Mouse (Mus musculus): ENCODE measurements around the gene Rtp1. TPM values are rescaled to one million over a fixed set of nuclear protein-coding genes. Genes with fewer than 3 reads are reported as not detected.

Rtp1 gene
- total RNA-seq (2021), result under 1 TPM; 0.14 to 0.70 TPM
- long read RNA-seq, experiment 1, partial matches to known transcripts, result 0 of 2 reads
- long read RNA-seq, experiment 1, other reads (novel, unspliced or antisense), result 0 of 2 reads
- long read RNA-seq, experiment 2, partial matches to known transcripts, result 0 of 2 reads
- long read RNA-seq, experiment 2, other reads (novel, unspliced or antisense), result 1 of 2 reads

DNA sequence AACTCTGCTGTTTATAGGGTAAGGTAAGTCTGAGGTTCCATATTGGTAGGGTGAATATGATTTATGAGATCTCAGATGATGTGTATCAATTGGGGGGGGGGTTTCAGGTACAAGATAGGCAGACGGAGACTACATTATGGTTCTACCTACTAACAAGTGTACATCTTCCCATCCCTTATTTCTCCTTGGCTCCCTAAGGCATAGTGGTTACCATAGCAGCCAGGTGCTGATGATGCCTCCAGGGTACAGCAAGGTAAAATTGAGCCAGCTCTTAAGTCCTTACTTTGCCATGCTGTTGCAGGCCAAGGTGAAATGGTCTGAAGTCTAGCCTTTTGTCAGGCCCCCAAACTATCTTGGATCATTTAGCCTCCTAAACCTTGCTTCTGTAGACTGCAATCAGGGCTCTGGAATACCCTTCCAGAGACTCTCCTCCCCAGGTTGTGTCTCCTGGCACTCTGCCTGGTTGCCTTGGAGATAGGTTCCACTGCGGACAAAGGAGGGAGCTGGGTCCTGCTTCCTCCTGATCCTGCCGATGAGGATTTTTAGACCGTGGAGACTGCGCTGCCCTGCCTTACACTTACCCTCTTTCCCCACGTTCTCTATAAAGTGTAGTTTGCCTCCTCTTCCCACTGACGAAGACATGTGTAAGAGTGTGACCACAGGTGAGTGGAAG lies at the start of gene Rtp1:
TSS of gene Rtp1 (plus strand) at position 487 of the 673 bp plus-strand sequence.
- no peak for TF ChIP-seq CTCF (IDR thresholded peaks at IDR 0.05)
- intact Hi-C loops (cut with DNase I), result no loop called here
- Histone ChIP-seq H3K27ac (no peak within 1 kb of the TSS), H3K4me3 (no peak within 1 kb of the TSS)
- no peak for DNase-seq (ENCODE audit: extremely low spot score in 1 of 2, low spot score in 2 of 2)

DNA sequence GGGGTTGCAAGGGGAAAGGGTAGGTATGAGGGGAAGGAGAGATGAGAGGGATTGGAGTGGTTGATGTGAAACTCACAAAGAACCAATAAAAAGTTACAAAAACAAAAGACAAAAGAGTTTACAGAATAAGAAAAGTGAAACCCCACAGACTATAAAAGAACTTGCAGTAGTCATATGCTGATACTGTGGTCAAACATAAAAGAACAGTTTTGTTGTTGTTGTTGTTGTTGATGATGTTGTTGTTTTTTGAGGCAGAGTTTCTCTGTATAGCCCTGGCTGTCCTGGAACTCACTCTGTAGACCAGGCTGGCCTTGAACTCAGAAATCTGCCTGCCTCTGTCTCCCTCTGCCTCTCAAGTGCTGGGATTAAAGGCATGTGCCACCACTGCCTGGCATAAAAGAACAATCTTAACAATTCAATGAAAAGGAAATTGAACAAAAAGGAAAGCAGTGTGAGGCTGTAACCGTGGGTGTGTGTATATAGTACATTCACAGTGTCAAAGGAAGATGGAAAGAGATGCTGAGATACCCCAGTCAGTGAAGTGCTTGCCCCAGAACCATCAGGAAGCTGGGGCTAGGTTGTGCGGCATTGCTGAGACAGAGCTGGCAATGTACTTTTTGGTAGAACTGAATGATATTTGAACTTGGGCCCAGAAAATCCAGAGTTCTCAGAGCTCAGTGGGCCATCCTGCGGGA lies 49.2 kb upstream of the Rtp1 start:
- Histone ChIP-seq H3K27ac (no peak overlapping the region), H3K4me3 (no peak overlapping the region)
- intact Hi-C loops (cut with DNase I), result no loop called here
- DNase-seq (ENCODE audit: extremely low spot score in 1 of 2, low spot score in 2 of 2), result no peak
- TF ChIP-seq CTCF (IDR thresholded peaks at IDR 0.05), result no peak

DNA sequence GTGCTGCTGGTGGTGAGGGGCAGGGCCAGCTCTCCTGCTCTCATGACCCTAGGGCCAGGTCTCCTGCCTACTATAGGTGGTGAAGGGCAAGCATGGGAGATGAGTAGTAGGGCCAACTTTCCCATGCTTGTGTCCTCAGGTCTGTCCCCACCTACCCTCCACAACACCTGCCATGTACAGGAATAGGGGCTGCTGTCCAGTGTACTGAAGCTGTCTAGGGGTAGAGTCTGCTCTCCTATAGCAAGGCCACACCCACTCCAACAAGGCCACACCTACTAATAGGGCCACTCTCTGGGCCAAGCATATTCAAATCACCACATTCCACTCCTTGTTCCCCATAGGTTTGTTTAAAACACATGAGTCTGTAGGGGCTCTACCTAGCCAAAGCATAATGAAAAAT lies 44.6 kb upstream of the Rtp1 start:
- H3K27ac ChIP-seq, result no peak overlapping the region
- DNase-seq (ENCODE audit: extremely low spot score in 1 of 2, low spot score in 2 of 2), result no peak
- intact Hi-C loops (cut with DNase I), result no loop called here
- H3K4me3 ChIP-seq, result no peak overlapping the region
- TF ChIP-seq CTCF (IDR thresholded peaks at IDR 0.05), result no peak

DNA sequence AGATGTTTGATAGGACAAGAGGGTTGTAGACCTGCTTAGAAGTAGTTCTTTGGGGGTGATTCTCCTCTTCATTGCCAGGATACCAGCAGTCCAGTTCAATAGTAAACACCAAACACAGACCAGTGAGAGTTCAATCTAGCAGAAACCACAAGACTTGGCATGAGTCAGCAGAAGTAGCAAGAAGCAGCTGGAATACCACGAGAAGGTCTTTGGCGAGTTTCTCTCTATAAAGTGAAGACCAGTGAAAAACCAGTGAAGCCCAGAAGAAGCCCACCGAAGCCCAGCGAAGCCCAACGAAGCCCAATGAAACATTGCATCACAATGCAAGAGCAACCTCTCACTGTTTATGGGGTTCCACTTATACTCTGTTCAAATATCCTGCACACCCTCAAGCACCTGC lies 31.0 kb upstream of the Rtp1 start:
- Histone ChIP-seq H3K27ac (no peak overlapping the region), H3K4me3 (no peak overlapping the region)
- no peak for DNase-seq (ENCODE audit: extremely low spot score in 1 of 2, low spot score in 2 of 2)
- no peak for TF ChIP-seq CTCF (IDR thresholded peaks at IDR 0.05)
- intact Hi-C loops (cut with DNase I), result no loop called here

DNA sequence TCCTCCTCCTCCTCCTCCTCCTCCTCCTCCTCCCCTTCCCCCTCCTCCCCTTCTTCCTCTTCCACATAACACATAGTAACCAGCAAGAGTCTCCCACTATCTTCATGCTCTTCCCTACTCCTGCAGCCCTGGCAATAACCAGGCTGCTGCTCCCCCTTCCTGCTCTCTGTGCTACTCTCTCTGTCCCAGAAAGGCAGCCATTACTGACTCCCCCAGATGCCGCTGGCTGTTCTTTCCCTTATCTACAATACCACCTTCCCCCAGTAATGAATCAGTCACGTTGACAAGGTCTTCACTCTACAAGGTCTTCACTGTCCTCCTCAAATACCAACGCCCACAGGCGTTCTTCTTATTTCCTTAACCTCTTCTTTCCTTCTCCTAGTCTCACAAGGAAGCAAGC lies 27.5 kb upstream of the Rtp1 start:
- Histone ChIP-seq H3K27ac (no peak overlapping the region), H3K4me3 (no peak overlapping the region)
- intact Hi-C loops (cut with DNase I), result loop anchor here (5.0 kb wide), 1 partner anchor 314 kb away; no protein-coding TSS in a partner anchor
- no peak for TF ChIP-seq CTCF (IDR thresholded peaks at IDR 0.05)
- DNase-seq (ENCODE audit: extremely low spot score in 1 of 2, low spot score in 2 of 2), result no peak

DNA sequence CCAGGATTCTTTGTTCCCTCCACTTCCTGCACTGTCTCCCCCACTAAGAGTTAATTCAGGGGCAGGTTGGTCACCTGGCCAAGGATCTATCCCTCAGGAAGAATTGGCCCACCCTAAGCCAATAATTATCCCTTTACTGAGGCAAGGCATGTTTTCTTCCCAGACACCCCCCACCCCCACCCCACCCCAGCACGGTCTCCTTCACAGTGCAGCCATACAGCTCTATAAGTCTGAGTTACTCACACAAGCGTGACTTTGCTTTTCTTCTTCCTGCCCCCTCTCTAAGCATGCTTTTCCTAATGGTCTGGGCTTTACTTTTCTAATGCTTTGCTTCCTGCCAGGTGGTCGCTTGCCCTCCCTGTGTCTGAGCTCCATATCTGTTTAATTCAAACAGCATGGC lies 27.0 kb upstream of the Rtp1 start:
- intact Hi-C loops (cut with DNase I), result loop anchor here (2.0 to 5.0 kb wide), 2 partner anchors 177 to 315 kb away; partner anchors contain the start of gene St6gal1
- no peak for DNase-seq (ENCODE audit: extremely low spot score in 1 of 2, low spot score in 2 of 2)
- no peak for TF ChIP-seq CTCF (IDR thresholded peaks at IDR 0.05)
- Histone ChIP-seq H3K4me3 (no peak overlapping the region), H3K27ac (no peak overlapping the region)

DNA sequence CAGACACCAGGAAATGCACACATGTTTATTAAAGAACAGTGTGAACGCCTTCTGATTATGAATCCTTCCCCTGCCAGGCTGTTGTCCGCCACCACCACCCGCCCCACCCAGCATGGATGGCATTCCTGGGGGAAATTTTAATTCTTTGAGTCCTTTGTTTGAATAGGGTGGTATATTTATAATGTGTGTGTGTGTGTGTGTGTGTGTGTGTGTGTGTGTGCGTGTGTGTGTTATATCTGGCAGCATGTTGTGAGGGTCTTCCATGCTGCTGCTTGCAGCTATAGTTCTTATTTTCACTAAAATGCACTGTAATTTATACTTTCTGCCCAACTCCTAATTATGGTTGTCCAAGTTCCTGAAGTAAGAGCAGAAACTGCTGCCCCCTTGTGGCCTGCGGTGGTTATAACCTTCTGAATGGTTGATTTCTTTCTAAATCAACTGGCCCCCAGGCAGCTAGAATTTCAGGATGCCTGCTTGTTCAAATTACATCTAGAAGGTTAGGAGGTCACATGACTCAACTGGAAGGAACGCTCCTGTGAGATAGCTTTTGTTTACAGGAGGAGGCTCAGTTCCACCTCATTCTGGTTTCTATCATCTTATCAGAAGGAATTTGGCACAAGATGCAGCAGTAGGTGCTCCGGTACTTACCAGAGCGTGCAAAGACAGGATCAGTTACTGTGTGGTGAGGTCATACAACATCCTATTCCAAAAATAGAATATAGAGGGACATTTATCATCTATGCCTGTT lies 25.8 kb upstream of the Rtp1 start:
- H3K4me3 ChIP-seq, result no peak overlapping the region
- intact Hi-C loops (cut with DNase I), result loop anchor here (1.0 to 5.0 kb wide), 3 partner anchors 178 to 316 kb away; partner anchors contain the start of gene St6gal1
- no peak overlapping the region for H3K27ac ChIP-seq
- peak; percentile 88 for TF ChIP-seq CTCF (IDR thresholded peaks at IDR 0.05)
- DNase-seq (ENCODE audit: extremely low spot score in 1 of 2, low spot score in 2 of 2), result peak; percentile 68 to 76

DNA sequence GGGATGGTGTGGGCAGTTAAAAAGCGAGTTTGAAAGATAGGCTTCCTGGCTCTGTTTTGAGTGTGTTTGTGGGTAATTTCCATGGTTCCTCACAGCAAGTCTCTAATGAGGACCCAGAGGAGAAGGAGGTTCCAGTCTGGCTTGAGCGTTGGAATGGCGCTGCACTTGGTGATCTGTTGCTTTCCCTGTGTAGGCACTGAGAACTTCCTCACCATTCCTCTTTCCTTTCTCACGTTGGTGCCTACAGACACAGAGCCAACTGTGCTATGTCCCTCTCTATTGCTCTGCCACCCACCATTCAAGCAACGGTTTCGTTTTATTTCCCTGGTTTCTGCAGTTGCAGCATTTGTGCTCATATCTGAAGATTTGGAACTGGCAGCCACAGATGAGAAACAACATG lies 16.0 kb upstream of the Rtp1 start:
- no peak for TF ChIP-seq CTCF (IDR thresholded peaks at IDR 0.05)
- no peak overlapping the region for H3K4me3 ChIP-seq
- DNase-seq (ENCODE audit: extremely low spot score in 1 of 2, low spot score in 2 of 2), result no peak
- intact Hi-C loops (cut with DNase I), result no loop called here
- no peak overlapping the region for H3K27ac ChIP-seq

DNA sequence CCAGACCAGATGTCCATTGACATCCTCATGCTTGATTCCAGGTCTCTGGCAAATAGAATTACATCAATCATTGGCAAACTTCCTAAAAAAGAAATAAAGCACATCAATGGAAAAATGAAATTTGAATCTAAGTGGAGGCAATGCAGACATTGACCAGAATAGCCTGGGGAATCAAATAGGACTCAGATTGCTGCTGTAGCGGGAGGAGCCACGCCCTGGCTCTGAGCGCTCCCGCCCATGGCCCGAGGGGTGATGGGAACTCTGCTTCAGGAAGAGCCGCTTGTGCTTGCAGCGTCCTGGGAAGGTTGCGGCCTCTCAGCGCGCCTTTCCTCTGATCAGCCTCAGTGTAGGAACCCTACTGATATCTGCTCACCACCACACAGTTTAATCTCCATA lies 12.7 kb upstream of the Rtp1 start:
- DNase-seq (ENCODE audit: extremely low spot score in 1 of 2, low spot score in 2 of 2), result no peak
- no peak for TF ChIP-seq CTCF (IDR thresholded peaks at IDR 0.05)
- intact Hi-C loops (cut with DNase I), result no loop called here
- H3K4me3 ChIP-seq, result no peak overlapping the region
- H3K27ac ChIP-seq, result no peak overlapping the region

DNA sequence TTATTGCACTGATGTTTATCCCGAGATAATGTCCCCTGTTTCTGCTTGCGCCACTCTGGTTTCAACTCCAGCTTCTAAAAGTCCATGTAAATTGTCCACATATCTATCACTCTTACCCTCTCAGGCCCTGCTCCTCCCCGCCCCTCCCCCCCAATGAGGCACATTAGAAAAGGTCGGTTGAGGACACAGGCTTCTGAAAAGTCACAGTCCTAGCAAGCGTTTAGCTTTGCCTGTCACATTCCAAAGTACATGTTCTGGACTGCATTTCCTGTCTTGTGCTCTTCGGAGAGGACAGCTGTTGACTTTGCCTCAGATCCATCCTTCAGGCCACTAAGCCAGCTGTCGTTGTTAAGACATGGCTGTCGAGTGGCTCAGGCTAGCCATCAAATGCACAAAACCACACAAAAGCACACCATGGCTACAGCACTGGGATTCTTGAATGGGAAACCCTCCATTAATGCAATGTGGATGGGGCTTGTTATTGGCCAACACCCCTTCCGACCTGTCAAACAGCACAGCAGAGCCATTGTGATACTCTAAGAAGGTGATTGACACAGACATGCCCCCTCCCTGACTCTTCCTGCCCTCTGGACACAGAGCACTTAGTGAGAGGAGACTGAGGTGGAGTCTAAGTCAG lies 12.2 kb upstream of the Rtp1 start:
- TF ChIP-seq CTCF (IDR thresholded peaks at IDR 0.05), result no peak
- Histone ChIP-seq H3K4me3 (no peak overlapping the region), H3K27ac (no peak overlapping the region)
- no peak for DNase-seq (ENCODE audit: extremely low spot score in 1 of 2, low spot score in 2 of 2)
- intact Hi-C loops (cut with DNase I), result no loop called here

DNA sequence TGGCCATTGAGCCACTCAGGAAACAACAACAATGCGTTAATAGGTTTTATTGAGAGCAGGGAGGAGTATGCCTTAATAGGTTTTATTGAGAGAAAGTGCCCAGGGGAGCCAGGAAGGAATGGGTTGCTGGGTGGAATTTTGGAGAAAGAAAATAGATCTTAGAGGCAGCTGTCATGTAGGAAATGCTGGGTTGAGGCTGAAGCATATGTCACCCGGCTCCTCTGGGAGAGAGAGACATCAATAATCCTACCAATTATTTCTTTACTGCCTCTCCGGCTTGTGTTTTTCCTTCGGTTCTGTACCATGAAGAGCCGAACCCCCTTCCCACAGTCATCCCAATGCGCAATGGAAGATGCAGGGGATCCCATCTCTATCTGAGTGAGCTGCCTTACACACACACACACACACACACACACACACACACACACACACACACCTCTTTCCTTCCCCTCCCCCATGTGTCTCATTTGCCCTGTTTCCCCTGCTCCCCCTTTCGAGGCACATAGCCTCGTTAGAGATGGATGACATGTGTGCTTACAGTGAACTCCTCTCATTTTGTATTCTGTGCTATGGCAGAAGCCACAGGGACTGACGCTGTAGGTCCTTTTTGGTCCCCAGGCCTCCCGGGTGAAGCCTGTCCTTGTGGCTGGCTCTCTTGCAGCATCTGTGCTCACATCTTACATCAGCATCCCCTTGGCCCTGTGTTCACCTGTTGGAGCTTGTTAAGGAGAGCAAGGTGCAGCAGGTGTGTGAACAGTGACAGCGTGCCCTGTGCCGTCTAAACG lies 11.3 kb upstream of the Rtp1 start:
- Histone ChIP-seq H3K4me3 (no peak overlapping the region), H3K27ac (no peak overlapping the region)
- intact Hi-C loops (cut with DNase I), result no loop called here
- no peak for TF ChIP-seq CTCF (IDR thresholded peaks at IDR 0.05)
- no peak for DNase-seq (ENCODE audit: extremely low spot score in 1 of 2, low spot score in 2 of 2)

Data from left cerebral cortex, adult 2 months (tissue).